Mouse (Mus musculus): ENCODE data around the gene Gtpbp8. TPM values are rescaled to one million over a fixed set of nuclear protein-coding genes. Genes with fewer than 3 reads are reported as not detected.
A peak's percentile ranks its signal among the peaks of the same experiment; 100 is the strongest.

Gtpbp8 gene
- 5.8 and 7.1 TPM in 2 replicates for polyA plus RNA-seq (2012; rRNA removed)

- peak; percentile 71 for DNase-seq (ENCODE audit: low read depth)
Observed at GRCm38 (mm10) chr16:44745866-44746562, at the start of gene Gtpbp8. Gtpbp8 (minus strand) TSS chr16:44746363.

GRCm38 (mm10) chr16:44794416-44794815 lies 48.3 kb upstream of the Gtpbp8 start:
- no peak for DNase-seq (ENCODE audit: low read depth)

GRCm38 (mm10) chr16:44786934-44787333 lies 40.8 kb upstream of the Gtpbp8 start:
- no peak for DNase-seq (ENCODE audit: low read depth)

GRCm38 (mm10) chr16:44780751-44781150 lies 34.6 kb upstream of the Gtpbp8 start:
- DNase-seq (ENCODE audit: low read depth) = no peak

GRCm38 (mm10) chr16:44779494-44779893 lies 33.3 kb upstream of the Gtpbp8 start:
- DNase-seq (ENCODE audit: low read depth) = no peak

- DNase-seq (ENCODE audit: low read depth) = no peak
Observed at GRCm38 (mm10) chr16:44778538-44779147, 32.5 kb upstream of the Gtpbp8 start.

GRCm38 (mm10) chr16:44774201-44774600 lies 28.0 kb upstream of the Gtpbp8 start:
- DNase-seq (ENCODE audit: low read depth) = no peak

- no peak for DNase-seq (ENCODE audit: low read depth)
Observed at GRCm38 (mm10) chr16:44773673-44774072, 27.5 kb upstream of the Gtpbp8 start.

GRCm38 (mm10) chr16:44772577-44772976 lies 26.4 kb upstream of the Gtpbp8 start:
- DNase-seq (ENCODE audit: low read depth) = no peak

GRCm38 (mm10) chr16:44767967-44768366 lies 21.8 kb upstream of the Gtpbp8 start:
- no peak for DNase-seq (ENCODE audit: low read depth)

GRCm38 (mm10) chr16:44767506-44767905 lies 21.3 kb upstream of the Gtpbp8 start:
- DNase-seq (ENCODE audit: low read depth) = no peak

GRCm38 (mm10) chr16:44766320-44766892 lies 20.2 kb upstream of the Gtpbp8 start:
- DNase-seq (ENCODE audit: low read depth) = no peak

GRCm38 (mm10) chr16:44765555-44766319 lies 19.6 kb upstream of the Gtpbp8 start, which contains the start of gene Cd200r1:
Cd200r1 (plus strand) TSS chr16:44765736.
- no peak for DNase-seq (ENCODE audit: low read depth)

GRCm38 (mm10) chr16:44761811-44762210 lies 15.6 kb upstream of the Gtpbp8 start:
- DNase-seq (ENCODE audit: low read depth) = no peak

GRCm38 (mm10) chr16:44757700-44758099 lies 11.5 kb upstream of the Gtpbp8 start:
- no peak for DNase-seq (ENCODE audit: low read depth)

GRCm38 (mm10) chr16:44748007-44748406 lies 1.8 kb upstream of the Gtpbp8 start:
- DNase-seq (ENCODE audit: low read depth) = no peak

- DNase-seq (ENCODE audit: low read depth) = no peak
Observed at GRCm38 (mm10) chr16:44745471-44745865, 695 bp downstream of the Gtpbp8 start.

GRCm38 (mm10) chr16:44742753-44743152 lies 3.4 kb downstream of the Gtpbp8 start:
- no peak for DNase-seq (ENCODE audit: low read depth)

- DNase-seq (ENCODE audit: low read depth) = no peak
Observed at GRCm38 (mm10) chr16:44736118-44736517, 10.0 kb downstream of the Gtpbp8 start.

GRCm38 (mm10) chr16:44735676-44736075 lies 10.5 kb downstream of the Gtpbp8 start:
- DNase-seq (ENCODE audit: low read depth) = no peak

GRCm38 (mm10) chr16:44734059-44734458 lies 12.1 kb downstream of the Gtpbp8 start:
- no peak for DNase-seq (ENCODE audit: low read depth)

GRCm38 (mm10) chr16:44727525-44727924 lies 18.6 kb downstream of the Gtpbp8 start:
- DNase-seq (ENCODE audit: low read depth) = no peak

All from gonadal fat pad, adult 2 months (tissue).